Mouse (Mus musculus): ENCODE measurements around the gene Catip. TPM values are rescaled to one million over a fixed set of nuclear protein-coding genes. Genes with fewer than 3 reads are reported as not detected.
A peak's percentile ranks its signal among the peaks of the same experiment; 100 is the strongest.

Catip gene
- total RNA-seq, 2 experiments from 2014 or later: 0.33 to 0.35 TPM

GRCm38 (mm10) chr1:74397268-74397918 is 35.5 kb downstream of the Catip start:
- DNase-seq (ENCODE audit: low spot score in 2 of 2): peak; percentile 98 to 99

DNA sequence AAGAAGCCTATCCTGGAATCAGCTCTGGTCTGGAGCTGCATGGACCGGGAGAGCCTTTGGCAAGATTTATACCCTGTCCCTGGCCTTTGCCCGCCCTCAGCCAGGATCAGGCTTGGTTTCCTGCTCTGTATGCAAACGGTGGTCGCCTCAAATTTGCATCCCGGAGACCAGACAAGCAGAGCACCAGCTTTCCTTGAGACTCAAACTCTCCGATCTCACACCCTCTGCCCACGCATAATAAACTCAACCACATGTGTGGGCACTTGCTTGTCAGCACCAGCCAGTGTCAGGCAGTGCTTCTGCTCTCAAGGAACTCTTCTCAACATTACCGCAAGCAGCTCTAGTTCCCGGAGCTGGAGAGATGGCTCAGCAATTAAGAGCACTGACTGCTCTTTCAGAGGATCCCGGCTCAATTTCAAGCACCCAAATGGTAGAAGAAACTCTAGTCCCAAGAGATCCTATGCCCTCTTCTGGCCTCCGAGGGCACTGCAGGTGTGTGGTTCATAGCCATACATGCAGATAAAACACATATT is 36.1 kb downstream of the Catip start:
- DNase-seq (ENCODE audit: low spot score in 2 of 2): peak; percentile 66 to 68

DNA sequence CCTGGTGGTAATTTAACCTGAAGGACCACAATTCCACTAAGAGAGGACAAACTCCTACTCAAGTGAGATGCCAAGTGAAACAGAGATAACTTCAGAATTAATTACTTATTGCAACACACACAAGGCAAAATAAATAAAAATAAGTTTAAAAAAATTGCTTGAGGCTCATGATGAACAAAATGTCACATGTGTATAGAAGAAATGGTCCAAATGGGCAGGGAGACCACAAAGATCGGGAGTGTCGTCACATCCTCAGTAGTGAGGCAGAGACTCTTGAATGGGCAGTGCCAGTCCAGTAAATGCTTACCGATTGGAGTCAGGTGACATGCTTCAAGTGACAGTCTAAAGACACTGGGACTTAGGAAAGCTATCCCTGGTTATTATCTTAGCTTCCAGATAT is 38.6 kb downstream of the Catip start:
- no peak for DNase-seq (ENCODE audit: low spot score in 2 of 2)

GRCm38 (mm10) chr1:74401015-74401702 is 39.3 kb downstream of the Catip start:
- DNase-seq (ENCODE audit: low spot score in 2 of 2): no peak

DNA sequence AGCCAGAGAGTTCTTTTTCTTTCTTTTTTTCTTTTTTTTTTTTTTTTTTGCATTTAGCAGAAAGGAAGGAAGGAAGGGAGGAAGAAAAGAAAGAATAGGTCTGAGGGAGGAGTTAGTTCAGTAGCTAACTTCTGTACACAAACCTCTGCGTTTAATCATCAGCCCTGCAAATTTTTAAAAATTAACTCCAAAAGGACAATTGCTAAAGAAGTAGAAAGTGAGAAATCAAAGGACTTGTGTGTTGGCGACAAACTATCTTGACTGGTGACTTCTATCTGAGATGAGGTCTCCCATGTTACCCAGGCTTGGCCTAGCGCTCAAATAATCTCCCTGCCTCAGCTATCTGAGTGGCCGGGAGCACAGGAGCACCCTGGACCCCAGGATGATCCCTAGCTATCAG is 42.3 kb downstream of the Catip start:
- no peak for DNase-seq (ENCODE audit: low spot score in 2 of 2)

DNA sequence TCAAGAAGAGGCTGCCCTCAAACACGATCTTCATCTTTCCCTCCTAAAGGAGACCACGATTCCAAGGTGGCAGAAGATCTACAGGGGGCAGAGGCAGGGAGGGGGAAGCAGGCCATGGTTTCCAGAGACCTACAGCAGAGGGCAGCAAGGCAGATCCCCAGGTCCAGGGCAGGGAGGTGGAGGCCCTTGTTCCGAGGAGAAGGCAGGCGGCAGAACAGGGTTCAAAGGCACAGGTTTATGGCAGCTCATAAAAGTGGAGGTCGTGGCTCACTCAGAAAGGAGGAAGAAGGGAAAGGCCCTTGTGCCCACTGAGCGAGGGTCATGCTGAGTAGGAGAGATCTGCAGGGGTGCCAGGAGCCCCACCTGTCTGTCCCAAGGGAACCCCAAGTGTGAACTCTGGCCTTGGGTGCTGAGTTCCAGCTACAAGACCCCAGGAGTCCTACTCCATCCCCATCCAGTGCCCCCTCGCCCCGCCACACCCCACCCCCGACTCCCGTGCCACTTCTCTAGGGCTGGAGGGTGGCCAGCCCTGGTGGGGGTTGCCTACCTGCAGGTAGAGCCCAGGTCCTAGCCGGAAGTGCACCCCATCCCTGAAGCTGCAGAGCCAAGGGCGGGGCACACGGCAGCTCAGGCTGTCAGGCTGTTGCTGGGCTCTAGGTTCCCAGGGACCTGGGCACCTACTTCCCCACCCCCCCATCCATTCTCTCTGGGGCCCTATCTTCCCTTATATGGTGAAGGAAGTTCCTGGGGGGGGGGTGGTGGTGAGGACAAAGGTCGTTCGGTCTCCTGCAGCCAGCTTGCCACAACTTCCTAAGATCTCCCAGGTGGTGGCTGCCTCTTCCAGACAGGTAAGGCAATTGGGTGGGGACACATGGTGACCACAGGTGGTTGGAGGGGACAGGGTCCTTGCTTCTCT is 46.9 kb downstream of the Catip start, which contains the start of gene Vil1:
Gene Vil1 (plus strand): TSS at position 788 of the 916 bp plus-strand sequence.
- DNase-seq (ENCODE audit: low spot score in 2 of 2): no peak

- DNase-seq (ENCODE audit: low spot score in 2 of 2): no peak
Measured at GRCm38 (mm10) chr1:74411753-74412325, 49.9 kb downstream of the Catip start.

DNA sequence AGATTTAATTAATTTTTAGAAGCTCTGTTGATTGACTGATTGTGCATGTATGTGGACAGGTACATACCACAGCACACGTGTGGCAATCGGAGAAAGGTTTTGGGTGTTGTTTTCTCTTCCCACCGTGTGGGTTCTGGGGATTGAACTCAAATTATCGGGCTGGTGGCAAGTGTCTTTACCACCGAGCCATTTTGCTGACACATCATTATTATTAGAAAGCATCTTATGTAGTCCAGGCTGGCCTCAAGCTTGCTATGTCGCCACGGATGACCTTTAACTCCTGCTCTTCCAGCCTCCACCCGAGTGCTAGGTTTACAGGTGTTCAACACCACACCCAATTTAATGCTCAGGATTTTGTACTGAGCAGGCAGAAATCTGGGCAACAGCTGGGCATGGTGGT is 50.8 kb downstream of the Catip start:
- no peak for DNase-seq (ENCODE audit: low spot score in 2 of 2)

- no peak for DNase-seq (ENCODE audit: low spot score in 2 of 2)
Measured at GRCm38 (mm10) chr1:74415143-74415542, 53.2 kb downstream of the Catip start.

Small RNAs within 50 kb of the gene (microRNA-seq; reads per million reads assigned to microRNA genes)
- gene Mir26b (ENCODE audit: borderline number of aligned reads in 2 of 2): 22,704 to 32,493 reads per million in 2 experiments

Other genes with a start within 250 kb of the Catip start
- gene Tns1, start 237.7 kb upstream of the Catip start, total RNA-seq (2021): 100 to 1,000 TPM; 389 to 450 TPM
- gene Rufy4, start 236.6 kb upstream of the Catip start, total RNA-seq (2021): 1 to 10 TPM; 1.3 to 2.0 TPM
- under 1 TPM in 1 of 2 experiments, not detected in 1; 0.13 TPM for gene Cxcr2, start 208.1 kb upstream of the Catip start, total RNA-seq (2021)
- not detected for gene Cxcr1, start 167.5 kb upstream of the Catip start, total RNA-seq (2021)
- 100 to 1,000 TPM; 174 to 191 TPM for gene Arpc2, start 126.0 kb upstream of the Catip start, total RNA-seq (2021)
- not detected for gene Gpbar1, start 83.6 kb upstream of the Catip start, total RNA-seq (2021)
- 100 to 1,000 TPM; 158 to 197 TPM for gene Aamp, start 77.4 kb upstream of the Catip start, total RNA-seq (2021)
- gene Pnkd, start 77.2 kb upstream of the Catip start, total RNA-seq (2021): 10 to 100 TPM; 68.2 to 83.0 TPM
- gene Tmbim1, start 56.5 kb upstream of the Catip start, total RNA-seq (2021): 100 to 1,000 TPM; 106 to 113 TPM
- gene Slc11a1, start 13.1 kb downstream of the Catip start, total RNA-seq (2021): 10 to 100 TPM in 1 of 2 experiments, 1 to 10 TPM in 1; 9.5 to 20.5 TPM
- 100 to 1,000 TPM; 133 to 136 TPM for gene Ctdsp1, start 29.4 kb downstream of the Catip start, total RNA-seq (2021)
- 1 to 10 TPM; 1.8 to 1.9 TPM for gene Vil1, start 47.3 kb downstream of the Catip start, total RNA-seq (2021)
- 10 to 100 TPM; 22.9 to 25.8 TPM for gene Cnot9, start 143.9 kb downstream of the Catip start, total RNA-seq (2021)
- under 1 TPM; 0.66 to 0.74 TPM for gene Plcd4, start 180.8 kb downstream of the Catip start, total RNA-seq (2021)
- gene Usp37, start 182.2 kb downstream of the Catip start, total RNA-seq (2021): 10 to 100 TPM; 16.9 to 17.4 TPM
- gene Zfp142, start 226.1 kb downstream of the Catip start, total RNA-seq (2021): 10 to 100 TPM; 15.4 to 20.1 TPM
- 10 to 100 TPM; 27.0 to 31.0 TPM for gene Bcs1l, start 226.2 kb downstream of the Catip start, total RNA-seq (2021)
- gene Rnf25, start 239.3 kb downstream of the Catip start, total RNA-seq (2021): 10 to 100 TPM; 53.8 to 59.6 TPM
- gene Stk36, start 239.3 kb downstream of the Catip start, total RNA-seq (2021): 1 to 10 TPM; 2.9 to 5.3 TPM

Data from adrenal gland, adult 18-20 months (tissue).